Mouse (Mus musculus): ENCODE data around the gene Nid2.

- no peak for TF ChIP-seq CTCF (IDR thresholded peaks at IDR 0.05; ENCODE audit: extremely low read depth, insufficient read length, insufficient replicate concordance, low read depth, low read length)
- TF ChIP-seq POLR2A (IDR thresholded peaks at IDR 0.05; ENCODE audit: low read depth, low read length), result no peak
These were observed 62.0 kb downstream of the Nid2 start for GRCm38 (mm10) chr14:19813061-19813460.

Data from small intestine, adult 2 months (tissue).